Mouse (Mus musculus) frontal cortex, postnatal 25 days (tissue): Measurements from ENCODE around the gene Hydin.

ENCODE experiments used
- DNase-seq, 2 experiments: peaks; one replicate each; pipeline ENCODE4 v3.0.0; 2022; ENCODE audit warnings: low spot score in 2 of 2

The Hydin gene

DNA sequence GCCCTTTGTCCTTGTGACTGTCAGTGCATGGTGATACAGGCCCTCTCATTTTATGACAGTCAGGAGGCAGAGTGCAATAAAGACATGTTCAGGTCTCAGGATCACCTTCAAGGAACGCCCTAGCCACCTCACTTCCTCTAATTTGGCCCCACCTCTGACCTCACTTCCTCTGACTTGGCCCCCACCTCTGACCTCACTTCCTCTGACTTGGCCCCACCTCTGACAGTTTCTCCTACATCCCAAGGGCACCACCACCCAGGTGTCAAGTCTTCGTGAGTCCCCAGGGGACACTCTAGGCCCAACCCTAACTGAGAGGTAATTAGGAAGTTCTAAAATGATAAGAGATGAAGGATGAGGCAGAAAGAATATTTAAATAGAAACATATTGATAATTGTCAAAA, 177.5 kb downstream of the Hydin start:
- no peak for DNase-seq

GRCm38 (mm10) chr8:110450463-110450862, 183.7 kb downstream of the Hydin start:
- DNase-seq, result no peak

- no peak for DNase-seq
Measured at GRCm38 (mm10) chr8:110454466-110454865, 187.7 kb downstream of the Hydin start.

DNA sequence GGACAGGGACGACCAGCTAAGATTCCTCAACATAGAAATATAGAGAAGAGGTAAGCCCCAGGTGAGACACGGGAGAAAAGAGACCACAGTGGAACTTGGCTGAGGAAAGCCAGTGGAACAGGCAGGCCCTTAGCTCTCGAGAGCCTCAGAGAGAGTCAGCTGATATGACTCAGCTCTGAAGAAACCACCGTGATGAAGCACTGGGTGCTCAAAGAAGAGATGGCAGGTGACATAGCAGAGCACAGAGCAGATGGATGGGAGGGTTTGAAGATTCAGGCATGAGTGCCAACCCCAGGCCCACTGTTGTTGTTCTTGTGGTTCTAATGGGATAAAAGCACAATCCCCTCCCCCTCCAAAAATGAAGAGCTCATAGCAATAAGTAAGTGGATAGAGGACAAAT, 190.6 kb downstream of the Hydin start:
- no peak for DNase-seq

DNA sequence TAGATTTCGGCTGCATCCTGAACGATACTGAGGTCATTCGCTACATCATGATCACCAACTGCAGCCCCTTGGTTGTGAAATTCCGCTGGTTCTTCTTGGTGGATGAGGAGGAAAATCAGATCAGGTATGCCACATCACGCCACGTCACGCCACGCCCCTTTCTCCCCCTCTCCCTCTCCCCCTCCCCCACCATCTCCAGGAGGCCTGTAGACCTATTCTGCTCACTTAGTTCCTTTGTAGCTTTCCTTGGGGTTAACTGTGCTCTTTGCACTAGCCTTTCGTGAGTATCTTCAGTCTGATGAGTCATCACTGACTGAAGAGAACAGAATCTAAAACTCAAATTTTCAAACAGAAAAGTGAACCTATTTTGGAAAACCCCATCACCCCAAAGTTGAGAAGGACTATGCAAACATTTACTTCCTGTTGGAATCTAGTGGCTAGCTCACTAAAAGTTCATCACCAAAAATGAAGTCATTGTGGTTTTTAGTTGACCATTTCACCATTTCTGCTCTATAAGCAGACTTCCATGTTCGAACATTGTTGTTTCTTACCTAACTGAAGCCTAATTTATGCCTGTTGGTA, 195.9 kb downstream of the Hydin start:
- no peak for DNase-seq

DNA sequence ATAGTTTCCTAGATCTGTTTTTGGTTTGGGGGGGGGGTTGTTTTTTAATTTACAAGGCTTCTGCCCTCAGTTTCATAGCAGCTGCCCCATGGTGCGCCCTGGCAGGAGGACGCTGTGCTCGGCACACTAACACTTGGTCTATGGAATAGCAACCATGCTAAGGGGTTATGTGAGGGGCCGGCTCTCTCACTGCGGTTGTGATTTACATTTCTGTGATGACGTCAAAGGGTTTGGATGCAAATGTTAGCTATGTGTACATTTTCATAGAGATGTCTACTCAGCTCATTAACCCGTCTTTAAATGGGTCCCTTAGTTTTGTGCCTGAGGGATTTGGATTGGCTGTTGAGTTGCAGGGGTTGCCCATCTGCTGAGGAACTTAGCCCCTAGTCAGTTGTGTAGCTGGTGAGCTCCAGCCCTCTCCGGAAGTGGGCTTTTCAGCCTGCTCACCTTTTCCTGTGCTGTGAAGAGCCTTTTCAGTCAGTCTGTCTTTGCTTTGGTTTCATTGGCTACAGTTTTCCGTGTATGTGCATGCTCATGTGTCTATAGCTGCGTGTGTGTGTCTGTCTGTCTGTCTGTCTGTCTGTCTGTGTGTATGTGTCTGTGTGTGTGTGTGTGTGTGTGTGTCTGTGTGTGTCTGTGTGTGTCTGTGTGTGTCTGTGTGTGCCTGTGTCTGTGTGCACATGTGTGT, 197.1 kb downstream of the Hydin start:
- DNase-seq, result no peak

GRCm38 (mm10) chr8:110465606-110466005, 198.8 kb downstream of the Hydin start:
- no peak for DNase-seq

GRCm38 (mm10) chr8:110477256-110477655, 210.5 kb downstream of the Hydin start:
- no peak for DNase-seq

DNA sequence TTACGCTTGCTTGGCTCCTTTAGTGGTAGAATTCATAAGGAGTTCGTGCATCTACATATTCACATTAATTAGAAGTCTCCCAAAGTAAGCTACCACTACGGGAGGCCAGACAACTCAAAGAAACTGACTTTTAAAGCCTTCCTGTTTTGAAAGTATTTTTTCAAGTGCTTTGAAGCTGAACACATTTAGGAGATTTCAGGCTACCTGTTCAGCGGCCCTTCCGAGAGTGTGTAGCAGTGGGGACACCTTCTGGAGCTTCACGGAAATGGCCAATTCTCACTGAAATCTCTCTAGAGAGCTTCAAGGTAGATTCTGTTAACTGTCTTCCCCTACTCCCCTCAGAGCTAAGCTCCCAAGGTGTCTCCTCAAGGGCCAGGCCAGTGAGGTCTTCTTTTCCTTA, 211.8 kb downstream of the Hydin start:
- DNase-seq, result peak; percentile 33 to 52

GRCm38 (mm10) chr8:110479401-110479800, 212.6 kb downstream of the Hydin start:
- no peak for DNase-seq

DNA sequence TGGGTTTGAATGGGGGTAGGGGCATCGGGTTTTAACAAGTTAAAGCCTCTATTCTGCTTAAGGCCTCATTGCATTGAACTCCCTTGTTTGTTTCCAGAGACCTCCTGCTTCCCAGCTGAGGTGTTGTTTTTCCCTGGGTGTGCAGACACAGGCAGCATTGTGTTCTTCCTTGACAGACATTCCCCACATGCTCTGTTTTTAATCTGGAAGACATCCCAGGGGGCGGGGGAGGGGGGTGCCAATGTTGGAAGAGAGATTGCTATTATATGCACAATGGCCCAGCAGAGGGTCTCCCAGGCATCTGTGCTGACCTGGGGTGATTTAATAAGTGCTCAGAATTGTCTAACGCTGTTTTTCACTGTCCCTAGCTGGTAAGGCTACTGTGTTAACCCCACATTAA, 215.5 kb downstream of the Hydin start:
- DNase-seq, result no peak

DNA sequence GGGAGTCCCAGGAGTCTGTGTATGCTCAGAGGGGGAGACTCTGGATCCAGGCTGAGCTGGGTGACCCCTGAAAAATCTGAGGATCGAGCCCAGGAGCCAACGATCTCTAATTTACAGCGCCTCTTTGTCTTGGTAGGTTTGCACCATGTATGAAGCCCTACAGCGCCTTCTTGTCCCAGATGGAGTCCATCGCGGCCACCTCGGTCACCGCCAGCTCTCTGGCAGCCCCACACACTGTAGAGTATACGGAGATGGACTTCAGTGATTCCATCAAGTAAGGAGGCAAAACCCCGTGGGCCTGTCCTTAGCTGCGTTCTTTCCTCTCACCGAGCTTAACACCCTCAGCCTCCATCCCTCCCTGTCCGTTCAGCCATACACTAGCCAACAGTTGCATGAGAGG, 218.5 kb downstream of the Hydin start:
- DNase-seq, result no peak

GRCm38 (mm10) chr8:110486020-110486419, 219.2 kb downstream of the Hydin start:
- no peak for DNase-seq

DNA sequence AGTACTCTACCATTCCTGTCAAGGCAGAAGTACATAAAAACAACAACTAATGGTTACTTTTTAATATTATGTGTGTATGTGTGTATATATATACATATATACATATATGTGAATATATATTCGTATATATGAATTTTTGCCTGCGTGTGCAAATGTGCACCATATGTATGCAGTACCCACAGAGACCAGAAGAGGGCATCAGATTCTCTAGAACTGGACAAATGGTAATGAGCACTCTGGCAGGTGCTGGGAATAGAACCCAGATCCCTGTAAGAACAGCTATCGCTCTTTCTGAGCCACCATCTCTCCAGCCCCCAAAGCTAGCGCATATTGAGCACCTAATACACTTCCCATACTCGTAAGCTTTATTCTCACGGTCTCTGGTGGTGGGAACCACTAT, 220.9 kb downstream of the Hydin start:
- no peak for DNase-seq

- no peak for DNase-seq
Measured at GRCm38 (mm10) chr8:110489344-110489743, 222.6 kb downstream of the Hydin start.

DNA sequence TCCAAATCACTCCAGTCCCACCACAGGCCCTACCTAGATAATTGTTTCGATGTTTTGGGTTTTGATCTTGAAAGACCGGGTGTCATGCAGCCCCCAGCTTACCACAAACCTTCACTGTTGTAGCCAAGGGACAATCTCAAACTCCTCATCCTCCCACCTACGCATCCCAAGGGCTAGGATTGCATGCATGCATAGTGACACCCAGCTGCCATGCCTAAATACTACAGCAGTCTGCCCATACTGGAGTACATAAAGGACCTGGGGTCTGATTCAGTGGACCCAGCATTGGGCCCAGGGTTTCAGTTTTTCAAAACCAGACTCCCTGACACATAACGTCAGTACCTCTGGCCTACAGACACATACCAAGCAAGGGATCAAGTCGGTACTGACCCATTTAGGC, 224.3 kb downstream of the Hydin start:
- no peak for DNase-seq

GRCm38 (mm10) chr8:110496286-110496685, 229.5 kb downstream of the Hydin start:
- DNase-seq, result no peak

DNA sequence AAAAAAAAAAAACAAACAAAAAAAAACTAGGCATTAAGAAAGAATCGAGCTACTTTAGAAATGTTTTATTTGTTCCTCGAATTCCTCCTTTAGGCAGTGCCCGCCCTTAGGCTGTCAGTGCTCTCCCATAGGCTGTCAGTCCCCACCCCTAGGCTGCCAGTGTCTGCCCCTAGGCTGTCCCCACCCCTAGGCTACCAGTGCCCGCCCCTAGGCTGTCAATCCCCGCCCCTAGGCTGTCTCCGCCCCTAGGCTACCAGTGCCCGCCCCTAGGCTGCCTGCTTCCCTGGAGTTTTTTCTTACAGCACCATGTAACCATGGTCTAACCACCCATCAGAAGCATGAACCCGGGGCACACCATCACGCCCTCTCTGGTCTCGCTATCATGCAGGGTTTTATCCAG, 233.5 kb downstream of the Hydin start:
- no peak for DNase-seq

GRCm38 (mm10) chr8:110500661-110501060, 233.9 kb downstream of the Hydin start:
- DNase-seq, result no peak

- no peak for DNase-seq
Measured at GRCm38 (mm10) chr8:110501330-110501729, 234.6 kb downstream of the Hydin start.

DNA sequence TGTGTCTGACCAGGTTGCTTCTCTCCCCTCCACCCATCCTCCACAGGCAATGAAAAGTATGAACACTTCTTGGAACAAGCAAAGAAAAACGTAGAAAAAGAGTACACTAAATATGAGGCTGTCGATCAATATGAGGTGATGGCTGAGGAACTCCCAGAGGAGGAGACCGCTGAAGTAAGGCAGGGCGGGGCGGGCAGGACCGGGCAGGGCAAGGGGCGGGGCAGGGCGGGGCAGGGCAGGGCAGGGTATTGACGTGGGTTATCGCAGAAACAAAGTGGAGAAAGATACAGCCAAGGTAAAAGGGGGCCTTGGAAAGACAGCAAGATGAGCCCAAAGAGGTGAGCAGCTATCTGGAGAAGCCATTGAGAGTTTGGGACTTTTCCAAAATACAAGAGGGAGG, 236.1 kb downstream of the Hydin start:
- no peak for DNase-seq

- DNase-seq, result no peak
Measured at GRCm38 (mm10) chr8:110508766-110509165, 242.0 kb downstream of the Hydin start.

- no peak for DNase-seq
Measured at GRCm38 (mm10) chr8:110519790-110520189, 253.0 kb downstream of the Hydin start.

DNA sequence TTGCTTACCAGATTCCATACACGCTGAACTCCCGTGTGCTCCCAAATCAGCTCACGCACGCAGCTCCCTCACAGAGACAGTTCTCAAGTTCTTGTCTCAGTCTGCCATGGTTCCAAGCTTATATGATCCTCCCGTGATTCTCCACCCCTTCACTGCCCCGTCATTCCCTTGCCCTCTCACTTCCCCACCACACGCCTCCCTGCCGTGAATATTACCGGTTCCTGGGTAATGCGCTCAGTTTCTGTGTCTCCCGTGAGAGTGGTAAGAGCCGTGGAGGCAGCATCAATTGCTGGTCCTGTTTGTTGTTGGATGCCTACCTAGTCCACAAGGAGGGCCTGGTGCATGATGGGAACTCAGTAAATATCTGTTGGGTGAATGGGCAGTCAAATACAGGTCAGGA, 255.1 kb downstream of the Hydin start:
- DNase-seq, result no peak
